Mouse (Mus musculus): Measurements from ENCODE around the gene Cilp2. TPM values are rescaled to one million over a fixed set of nuclear protein-coding genes. Genes with fewer than 3 reads are reported as not detected.

The Cilp2 gene
- 0.17 and 0.31 TPM in 2 replicates for polyA plus RNA-seq (2012; rRNA removed; ENCODE audit: low replicate concordance)

DNA sequence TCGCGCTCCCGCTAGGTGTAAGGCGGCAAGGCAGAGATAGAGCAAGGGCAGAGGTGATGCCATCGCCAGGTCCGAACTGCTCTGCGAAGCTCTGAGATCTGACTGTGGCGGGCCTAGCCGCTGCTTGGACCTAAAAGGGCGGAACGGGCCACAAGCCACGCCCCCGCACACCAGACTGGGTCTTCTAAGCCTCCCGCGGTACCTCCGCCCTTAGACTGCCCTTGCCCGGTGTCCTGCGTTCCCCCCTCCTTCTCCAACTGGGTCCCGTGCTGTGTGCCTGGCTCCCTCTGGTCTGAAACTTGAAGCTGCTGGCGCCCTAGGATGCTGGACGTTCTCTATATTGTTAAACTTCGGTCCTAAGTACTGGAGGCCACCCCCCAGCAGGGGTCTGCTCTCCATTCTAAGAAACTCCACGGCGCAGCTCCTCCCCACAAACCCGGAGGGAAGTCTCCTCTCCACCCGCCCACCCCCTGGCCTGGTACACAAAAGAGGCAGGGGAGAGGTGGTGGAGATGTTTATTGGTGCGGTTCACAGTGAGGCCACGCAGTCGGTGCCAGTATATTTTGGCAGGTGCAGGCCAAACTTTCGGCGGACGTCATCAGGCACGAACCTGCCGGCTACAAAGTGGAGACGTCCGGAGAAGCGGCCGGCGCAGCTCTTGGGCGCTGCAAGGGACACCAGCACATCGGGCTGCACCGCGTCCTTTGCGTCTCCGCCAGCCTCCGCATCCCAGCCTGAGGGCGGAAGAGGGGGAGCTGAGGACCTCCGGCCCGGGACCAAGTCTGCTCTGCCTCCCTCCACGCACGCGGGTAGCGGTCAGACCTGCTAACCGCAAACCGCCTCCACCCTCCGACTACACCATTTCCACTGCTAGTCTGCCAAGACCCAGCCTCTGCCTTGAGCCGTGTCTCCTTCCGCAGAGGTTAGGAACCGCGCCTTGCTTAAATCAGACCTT lies at the start of gene Cilp2:
TSS of gene Cilp2 (minus strand) at position 399 of the 955 bp plus-strand sequence.

DNA sequence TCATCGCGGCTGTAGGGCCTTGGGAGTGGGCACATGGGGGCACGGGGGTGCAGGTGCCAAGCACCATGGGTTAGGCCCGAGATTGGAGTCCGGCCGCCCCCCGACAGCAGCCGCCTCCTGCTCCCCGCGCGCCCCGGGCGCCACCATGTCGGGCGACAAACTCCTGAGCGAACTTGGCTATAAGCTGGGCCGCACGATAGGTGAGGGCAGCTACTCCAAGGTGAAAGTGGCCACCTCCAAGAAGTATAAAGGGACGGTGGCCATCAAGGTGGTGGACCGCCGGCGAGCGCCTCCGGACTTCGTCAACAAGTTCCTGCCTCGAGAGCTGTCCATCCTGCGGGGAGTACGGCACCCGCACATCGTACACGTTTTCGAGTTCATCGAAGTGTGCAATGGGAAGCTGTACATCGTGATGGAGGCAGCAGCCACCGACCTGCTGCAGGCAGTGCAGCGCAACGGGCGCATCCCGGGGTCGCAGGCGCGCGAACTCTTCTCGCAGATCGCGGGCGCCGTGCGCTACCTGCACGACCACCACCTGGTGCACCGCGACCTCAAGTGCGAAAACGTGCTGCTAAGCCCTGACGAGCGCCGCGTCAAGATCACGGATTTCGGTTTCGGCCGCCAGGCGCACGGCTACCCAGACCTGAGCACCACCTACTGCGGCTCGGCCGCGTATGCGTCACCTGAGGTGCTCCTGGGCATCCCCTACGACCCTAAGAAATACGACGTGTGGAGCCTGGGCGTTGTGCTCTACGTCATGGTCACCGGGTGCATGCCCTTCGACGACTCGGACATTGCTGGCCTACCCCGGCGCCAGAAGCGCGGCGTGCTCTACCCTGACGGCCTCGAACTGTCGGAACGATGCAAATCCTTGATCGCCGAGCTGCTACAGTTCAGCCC lies 14.9 kb upstream of the Cilp2 start, which contains the start of the genes Tssk6, Ndufa13 and Yjefn3:
TSS of gene Tssk6 (plus strand) at position 22 of the 900 bp plus-strand sequence.
TSS of gene Ndufa13 (minus strand) at position 396 of the 900 bp plus-strand sequence.
TSS of gene Yjefn3 (minus strand) at position 550 of the 900 bp plus-strand sequence.

DNA sequence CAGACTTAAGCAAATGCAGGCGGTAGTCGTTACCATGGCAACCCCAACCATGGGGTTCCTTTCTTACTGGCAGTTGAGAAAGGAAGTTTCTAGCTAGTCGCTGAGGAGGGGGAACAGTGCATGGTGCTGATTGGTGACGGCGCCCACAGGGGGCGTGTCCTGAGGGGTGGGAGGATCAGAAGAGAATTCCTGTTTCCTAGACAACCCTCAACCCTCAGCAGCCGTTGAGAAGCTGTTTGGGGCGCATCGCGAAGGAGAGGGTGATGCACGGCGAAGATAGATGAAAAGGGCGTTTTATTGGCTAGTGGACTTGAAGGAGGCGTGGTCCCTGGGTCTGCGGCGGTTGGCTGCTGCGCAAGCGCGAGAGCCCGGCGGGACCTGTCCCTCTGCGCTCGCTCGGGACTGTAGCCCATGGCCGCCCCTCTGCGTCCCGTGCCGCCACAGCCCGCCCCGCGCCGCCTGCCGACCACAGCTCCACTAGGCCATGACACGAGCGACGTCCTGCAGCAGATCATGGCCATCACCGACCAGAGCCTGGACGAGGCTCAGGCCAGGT lies 55.1 kb downstream of the Cilp2 start, which contains the start of gene Pbx4:
TSS of gene Pbx4 (plus strand) at position 194 of the 556 bp plus-strand sequence.

Other genes with a start within 250 kb of the Cilp2 start
- 0.47 and 1.5 TPM in 2 replicates for gene Zfp964, start 233.2 kb downstream of the Cilp2 start, polyA plus RNA-seq (2012; rRNA removed; ENCODE audit: low replicate concordance)
- 1.5 and 4.1 TPM in 2 replicates for gene Zfp869, start 177.0 kb downstream of the Cilp2 start, polyA plus RNA-seq (2012; rRNA removed; ENCODE audit: low replicate concordance)
- gene Zfp963, start 137.7 kb downstream of the Cilp2 start, polyA plus RNA-seq (2012; rRNA removed; ENCODE audit: low replicate concordance), result 1.3 and 3.4 TPM in 2 replicates
- not detected in 2 replicates for gene Gm20422, start 112.8 kb downstream of the Cilp2 start, polyA plus RNA-seq (2012; rRNA removed; ENCODE audit: low replicate concordance)
- gene Atp13a1, start 96.5 kb downstream of the Cilp2 start, polyA plus RNA-seq (2012; rRNA removed; ENCODE audit: low replicate concordance), result 77.1 and 111 TPM in 2 replicates
- 8.3 and 14.9 TPM in 2 replicates for gene Zfp866, start 96.5 kb downstream of the Cilp2 start, polyA plus RNA-seq (2012; rRNA removed; ENCODE audit: low replicate concordance)
- gene Gmip, start 79.0 kb downstream of the Cilp2 start, polyA plus RNA-seq (2012; rRNA removed; ENCODE audit: low replicate concordance), result 73.6 and 132 TPM in 2 replicates
- 3.2 and 4.7 TPM in 2 replicates for gene Lpar2, start 65.3 kb downstream of the Cilp2 start, polyA plus RNA-seq (2012; rRNA removed; ENCODE audit: low replicate concordance)
- gene Pbx4, start 55.2 kb downstream of the Cilp2 start, polyA plus RNA-seq (2012; rRNA removed; ENCODE audit: low replicate concordance), result 1.9 and 4.0 TPM in 2 replicates
- 1.0 and 2.1 TPM in 2 replicates for gene Tssk6, start 14.5 kb upstream of the Cilp2 start, polyA plus RNA-seq (2012; rRNA removed; ENCODE audit: low replicate concordance)
- 129 and 145 TPM in 2 replicates for gene Ndufa13, start 14.9 kb upstream of the Cilp2 start, polyA plus RNA-seq (2012; rRNA removed; ENCODE audit: low replicate concordance)
- 6.6 and 13.7 TPM in 2 replicates for gene Yjefn3, start 15.0 kb upstream of the Cilp2 start, polyA plus RNA-seq (2012; rRNA removed; ENCODE audit: low replicate concordance)
- 53.8 and 76.8 TPM in 2 replicates for gene Gatad2a, start 108.7 kb upstream of the Cilp2 start, polyA plus RNA-seq (2012; rRNA removed; ENCODE audit: low replicate concordance)
- 88.8 and 102 TPM in 2 replicates for gene Mau2, start 155.0 kb upstream of the Cilp2 start, polyA plus RNA-seq (2012; rRNA removed; ENCODE audit: low replicate concordance)
- gene Sugp1, start 155.1 kb upstream of the Cilp2 start, polyA plus RNA-seq (2012; rRNA removed; ENCODE audit: low replicate concordance), result 8.4 and 9.6 TPM in 2 replicates
- gene Tm6sf2, start 185.2 kb upstream of the Cilp2 start, polyA plus RNA-seq (2012; rRNA removed; ENCODE audit: low replicate concordance), result 2.8 and 3.8 TPM in 2 replicates
- 0.31 and 0.65 TPM in 2 replicates for gene Hapln4, start 195.8 kb upstream of the Cilp2 start, polyA plus RNA-seq (2012; rRNA removed; ENCODE audit: low replicate concordance)
- gene Ncan, start 233.2 kb upstream of the Cilp2 start, polyA plus RNA-seq (2012; rRNA removed; ENCODE audit: low replicate concordance), result 0.36 and 0.73 TPM in 2 replicates
- 11.8 and 12.8 TPM in 2 replicates for gene Nr2c2ap, start 243.6 kb upstream of the Cilp2 start, polyA plus RNA-seq (2012; rRNA removed; ENCODE audit: low replicate concordance)